Mouse (Mus musculus) right cerebral cortex, adult 18-20 months (tissue): ENCODE results near the gene Abi3.
"Not testable (repeated sequence)": the region's sequence is repeated elsewhere in the genome, so short reads cannot be mapped to it uniquely, and the experiment has no call there.

Experiments used
- DNase-seq: peaks from one replicate; pipeline ENCODE4 v3.0.0; 2022; ENCODE audit warnings: mixed read lengths

Gene Abi3

GRCm38 (mm10) chr11:95842074-95842681 is at the start of gene Abi3:
Gene Abi3, minus strand, starts transcription at chr11:95842476.
- no peak for DNase-seq

- DNase-seq, result no peak
Measured at GRCm38 (mm10) chr11:95890462-95891051, 48.3 kb upstream of the Abi3 start.

- DNase-seq, result not testable (repeated sequence)
Measured at GRCm38 (mm10) chr11:95879861-95880260, 37.6 kb upstream of the Abi3 start.

- DNase-seq, result peak; percentile 33
Measured at GRCm38 (mm10) chr11:95876296-95876695, 34.0 kb upstream of the Abi3 start.

- no peak for DNase-seq
Measured at GRCm38 (mm10) chr11:95875804-95876203, 33.5 kb upstream of the Abi3 start.

- DNase-seq, result no peak
Measured at GRCm38 (mm10) chr11:95869918-95870470, 27.7 kb upstream of the Abi3 start.

GRCm38 (mm10) chr11:95869442-95869841 is 27.2 kb upstream of the Abi3 start:
- DNase-seq, result no peak

- DNase-seq, result no peak
Measured at GRCm38 (mm10) chr11:95861397-95861796, 19.1 kb upstream of the Abi3 start.

GRCm38 (mm10) chr11:95860071-95860490 is 17.8 kb upstream of the Abi3 start:
- no peak for DNase-seq

GRCm38 (mm10) chr11:95859468-95859855 is 17.2 kb upstream of the Abi3 start:
- DNase-seq, result peak; percentile 72

GRCm38 (mm10) chr11:95858528-95859467 is 16.5 kb upstream of the Abi3 start:
- peak; percentile 98 for DNase-seq

GRCm38 (mm10) chr11:95857716-95858527 is 15.6 kb upstream of the Abi3 start:
- DNase-seq, result peak; percentile 51

- no peak for DNase-seq
Measured at GRCm38 (mm10) chr11:95857306-95857705, 15.0 kb upstream of the Abi3 start.

GRCm38 (mm10) chr11:95853684-95854083 is 11.4 kb upstream of the Abi3 start:
- peak; percentile 34 for DNase-seq

GRCm38 (mm10) chr11:95850898-95851297 is 8.6 kb upstream of the Abi3 start:
- DNase-seq, result no peak

GRCm38 (mm10) chr11:95844935-95845334 is 2.7 kb upstream of the Abi3 start:
- no peak for DNase-seq

GRCm38 (mm10) chr11:95843421-95843950 is 1.2 kb upstream of the Abi3 start:
- no peak for DNase-seq

- DNase-seq, result no peak
Measured at GRCm38 (mm10) chr11:95842953-95843352, 677 bp upstream of the Abi3 start.

- no peak for DNase-seq
Measured at GRCm38 (mm10) chr11:95841498-95841830, 812 bp downstream of the Abi3 start.

GRCm38 (mm10) chr11:95840694-95841497 is 1.4 kb downstream of the Abi3 start:
- no peak for DNase-seq
